Mouse (Mus musculus) megakaryocyte, embryonic 14.5 days (primary cell): Measurements from ENCODE around the gene Ppp1r12b. TPM values are rescaled to one million over a fixed set of nuclear protein-coding genes. Genes with fewer than 3 reads are reported as not detected.

ENCODE experiments used
- H3K27me3 ChIP-seq: replicated peaks from 2 replicates; pipeline ENCODE3; 2012; ENCODE audit warnings: inconsistent platforms
- H3K36me3 ChIP-seq: replicated peaks from 2 replicates; pipeline ENCODE3; 2012; ENCODE audit warnings: low read length, inconsistent platforms, mixed read lengths
- H3K4me1 ChIP-seq: 2 replicates; pipeline ENCODE4 v1.6.1; 2012; ENCODE audit warnings: inconsistent platforms
- H3K4me3 ChIP-seq: replicated peaks from 2 replicates; pipeline ENCODE3; 2012; ENCODE audit warnings: moderate library complexity, mild to moderate bottlenecking, inconsistent platforms
- H3K9me3 ChIP-seq: 2 replicates; pipeline ENCODE4 v1.6.1; 2012; ENCODE audit warnings: inconsistent platforms
- FLI1 ChIP-seq: IDR thresholded peaks from 2 replicates; pipeline ENCODE4 v1.6.1; 2012; ENCODE audit warnings: low read length, inconsistent platforms, mixed read lengths
- GATA1 ChIP-seq: IDR thresholded peaks from 3 replicates; pipeline ENCODE4 v1.6.1; 2012; ENCODE audit warnings: mixed read lengths, low read length, inconsistent platforms, borderline replicate concordance
- polyA plus RNA-seq: library from polyadenylated mRNA; stranded (reverse); fragments of >175 nt; gene quantifications from 2 replicates; pipeline ENCODE4 v1.2.3, GENCODE M21; 2012; ENCODE audit warnings: low replicate concordance; ENCODE audit not compliant: insufficient read depth

Ppp1r12b gene
- polyA plus RNA-seq, 1 experiment, result 0.60 TPM

DNA sequence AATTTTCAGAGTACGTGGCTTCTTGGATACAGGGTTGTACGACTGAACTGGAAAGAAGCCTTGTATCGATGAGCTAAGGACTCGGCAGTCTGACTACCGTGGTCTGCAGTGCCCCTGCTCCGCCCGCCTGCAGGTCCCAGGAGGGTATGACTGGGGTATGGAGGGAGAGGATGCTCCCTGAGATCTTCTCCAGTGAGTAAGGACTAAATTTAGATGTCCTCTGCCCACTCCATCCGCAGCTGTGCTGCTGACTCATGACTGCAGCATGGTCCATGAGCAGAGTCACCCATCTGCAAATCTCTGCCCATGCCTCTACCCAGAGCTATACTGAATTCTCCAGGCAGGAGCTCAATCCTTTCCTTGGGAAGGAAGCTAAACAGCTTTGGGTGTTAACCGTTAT lies 46.3 kb downstream of the Ppp1r12b start:
- Histone ChIP-seq H3K9me3 (no peaks in the 10 kb centered on the region), H3K4me1 (peaks cover 72% of the 10 kb centered on the region), H3K27me3 (no peaks in the 10 kb centered on the region), H3K4me3 (peak overlapping the region; percentile 62), H3K36me3 (peaks cover 3% of the 10 kb centered on the region)
- TF ChIP-seq FLI1 (no peak), GATA1 (no peak)

DNA sequence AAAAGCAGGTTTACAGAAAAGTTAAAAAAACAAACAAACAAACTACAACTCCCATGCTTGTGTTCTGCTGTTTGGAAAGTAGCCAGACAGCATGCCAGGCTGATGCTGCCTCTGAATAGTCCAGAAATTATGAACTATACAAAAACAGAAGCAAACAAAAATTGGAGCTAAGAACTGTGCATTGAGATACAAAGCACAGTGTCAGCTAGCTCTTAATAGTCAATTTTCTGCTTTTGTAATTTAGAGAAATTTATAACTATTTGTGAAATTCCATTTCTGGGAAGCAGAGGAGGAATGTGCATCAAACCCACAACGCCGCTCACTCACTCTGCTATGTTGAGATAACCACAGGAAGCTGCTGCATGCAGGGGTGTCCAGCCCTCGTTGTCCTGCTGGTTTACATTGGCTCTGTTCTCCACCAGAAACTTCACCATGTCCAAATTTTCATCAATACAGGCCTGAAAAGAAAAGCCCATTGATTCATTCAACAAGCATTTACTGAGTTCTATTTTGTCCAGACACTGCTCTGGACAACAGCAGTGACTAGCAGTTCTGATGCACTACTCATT lies 53.6 kb downstream of the Ppp1r12b start:
- no peak for TF ChIP-seq GATA1
- TF ChIP-seq FLI1, result no peak
- no peaks in the 10 kb centered on the region for H3K27me3 ChIP-seq
- peak overlapping the region; percentile 79 for H3K4me3 ChIP-seq
- peaks cover 59% of the 10 kb centered on the region for H3K4me1 ChIP-seq
- H3K36me3 ChIP-seq, result peaks cover 28% of the 10 kb centered on the region
- H3K9me3 ChIP-seq, result no peaks in the 10 kb centered on the region

DNA sequence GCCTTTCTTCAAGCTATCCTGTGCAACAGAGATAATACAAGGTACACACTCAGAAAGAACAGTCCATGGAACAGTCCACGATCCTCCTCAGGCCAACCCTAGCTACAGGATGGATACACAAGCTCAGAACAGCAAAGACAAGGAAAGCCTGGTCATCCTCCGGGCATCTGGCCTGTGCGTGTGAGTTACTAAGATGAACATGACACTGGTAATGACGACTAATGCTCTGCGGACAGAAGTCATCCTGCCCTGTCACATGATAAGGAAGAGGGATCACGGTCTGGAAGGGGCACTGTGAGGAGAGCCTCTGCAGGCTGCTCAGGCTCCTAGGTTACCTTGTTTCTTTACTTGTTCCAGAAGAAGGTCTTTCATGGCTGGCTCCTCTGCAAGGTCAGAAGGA lies 59.7 kb downstream of the Ppp1r12b start:
- peaks cover 43% of the 10 kb centered on the region for H3K4me1 ChIP-seq
- H3K27me3 ChIP-seq, result no peaks in the 10 kb centered on the region
- H3K4me3 ChIP-seq, result peak overlapping the region; percentile 47
- H3K36me3 ChIP-seq, result peaks cover 75% of the 10 kb centered on the region
- no peak for TF ChIP-seq FLI1
- TF ChIP-seq GATA1, result no peak
- H3K9me3 ChIP-seq, result no peaks in the 10 kb centered on the region

DNA sequence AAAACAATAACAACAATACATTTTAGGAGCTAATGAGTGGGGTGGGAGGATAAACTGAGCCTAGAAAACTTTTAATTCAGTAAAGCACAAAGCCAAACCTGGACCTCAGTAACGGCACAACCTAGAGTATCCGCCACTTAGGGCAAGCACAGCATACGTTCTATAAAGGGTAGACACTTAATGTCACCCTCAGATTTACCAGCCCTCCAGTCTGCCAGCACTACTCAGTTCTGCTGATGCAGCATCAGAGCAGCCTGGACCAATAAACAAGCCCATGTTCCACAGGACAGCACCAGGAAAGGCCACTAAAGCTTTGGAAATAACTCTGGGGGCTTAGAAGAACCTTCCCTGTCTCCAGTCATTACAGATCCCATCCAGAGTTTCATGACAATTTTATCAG lies 60.9 kb downstream of the Ppp1r12b start:
- Histone ChIP-seq H3K27me3 (no peaks in the 10 kb centered on the region), H3K9me3 (no peaks in the 10 kb centered on the region), H3K36me3 (peaks cover 75% of the 10 kb centered on the region), H3K4me1 (peaks cover 31% of the 10 kb centered on the region), H3K4me3 (no peak overlapping the region)
- TF ChIP-seq FLI1 (no peak), GATA1 (no peak)

DNA sequence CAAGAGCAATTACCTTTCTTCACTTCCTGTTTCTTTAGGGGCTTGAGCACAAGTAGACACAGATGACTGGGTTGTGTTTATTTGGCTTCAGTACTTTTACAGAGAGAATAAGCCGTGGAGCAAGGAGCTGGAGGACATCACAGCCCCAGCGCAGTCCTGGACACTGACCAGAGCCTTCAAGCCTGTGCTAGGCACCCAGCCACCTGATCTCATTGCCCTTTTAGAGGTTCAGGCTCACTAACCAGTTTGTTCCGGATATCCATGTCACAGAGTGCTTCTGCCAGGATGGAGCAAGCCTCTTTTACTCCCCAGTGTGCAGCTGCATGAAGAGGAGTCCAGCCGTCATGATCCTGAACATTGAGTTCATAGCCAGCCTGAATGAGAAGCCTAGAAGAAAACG lies 63.8 kb downstream of the Ppp1r12b start:
- TF ChIP-seq FLI1 (no peak), GATA1 (no peak)
- no peaks in the 10 kb centered on the region for H3K27me3 ChIP-seq

DNA sequence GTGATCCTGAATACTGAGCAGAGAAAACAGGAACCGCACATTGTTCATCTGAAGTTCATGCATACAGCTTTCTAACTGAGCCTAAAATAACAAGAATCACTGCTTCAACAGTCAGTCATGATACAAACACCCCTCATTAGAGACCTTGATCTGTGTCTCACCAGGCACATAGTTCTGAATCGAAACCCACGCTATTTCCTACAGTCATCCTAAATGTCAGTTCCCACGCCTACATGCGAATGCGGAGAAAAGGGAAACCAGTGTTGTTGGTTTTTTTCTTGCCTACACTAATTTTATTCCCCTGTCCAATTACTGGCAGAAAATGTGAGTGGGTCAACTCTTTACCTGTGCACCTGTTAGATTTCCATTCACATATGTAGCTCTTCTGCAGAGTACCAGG lies 66.1 kb downstream of the Ppp1r12b start:
- Histone ChIP-seq H3K4me3 (no peak overlapping the region), H3K27me3 (no peaks in the 10 kb centered on the region), H3K36me3 (peaks cover 83% of the 10 kb centered on the region), H3K9me3 (no peaks in the 10 kb centered on the region), H3K4me1 (peaks cover 5% of the 10 kb centered on the region; the same call in 1 of the 2 replicates)
- TF ChIP-seq GATA1 (no peak), FLI1 (no peak)

More for the DNA sequence above, 63.8 kb downstream of the Ppp1r12b start:
- no peaks in the 10 kb centered on the region for H3K9me3 ChIP-seq
- peaks cover 20% of the 10 kb centered on the region for H3K4me1 ChIP-seq
- H3K4me3 ChIP-seq, result no peak overlapping the region
- peaks cover 77% of the 10 kb centered on the region for H3K36me3 ChIP-seq

DNA sequence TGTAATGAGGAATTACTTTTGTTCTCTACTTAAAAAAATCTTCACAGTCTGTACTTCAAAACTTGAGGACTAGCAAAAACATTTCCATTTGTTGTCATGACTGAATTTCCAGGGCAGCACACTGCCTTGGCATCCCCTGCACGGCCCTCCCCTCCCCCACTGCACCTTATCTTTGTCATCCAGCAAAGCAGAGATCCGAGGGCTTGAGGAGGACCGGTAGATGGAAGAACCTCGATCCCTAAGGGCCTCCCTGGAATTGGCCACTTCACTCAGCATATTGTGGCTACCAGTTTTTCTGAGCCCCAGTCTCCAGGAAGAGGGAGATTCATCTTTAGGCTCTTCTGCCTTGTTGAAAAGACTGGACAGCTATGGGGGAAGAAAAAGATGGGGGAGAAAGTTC lies 79.9 kb downstream of the Ppp1r12b start:
- Histone ChIP-seq H3K36me3 (peaks cover 86% of the 10 kb centered on the region), H3K4me1 (peaks cover 17% of the 10 kb centered on the region), H3K9me3 (no peaks in the 10 kb centered on the region), H3K27me3 (no peaks in the 10 kb centered on the region), H3K4me3 (no peak overlapping the region)
- TF ChIP-seq FLI1 (no peak), GATA1 (no peak)

DNA sequence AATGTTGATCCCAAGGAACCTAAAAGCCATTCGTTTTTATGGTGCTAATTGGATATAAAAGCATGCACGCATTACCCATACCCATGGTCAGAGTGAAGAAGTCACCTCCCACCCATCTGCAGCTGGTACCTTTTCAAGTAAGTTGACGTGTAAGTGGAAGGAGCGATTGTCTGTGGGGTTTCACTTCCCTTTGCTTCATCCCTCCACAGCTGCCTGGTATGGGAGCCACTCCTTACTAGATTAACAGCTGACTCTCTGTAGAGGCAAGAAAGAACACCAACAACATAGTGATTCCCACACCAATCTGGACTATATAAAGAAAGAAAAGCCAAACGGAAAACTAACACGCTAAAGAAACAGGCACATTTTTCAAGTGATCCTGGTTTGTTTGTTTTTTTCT lies 83.1 kb downstream of the Ppp1r12b start:
- Histone ChIP-seq H3K4me1 (peaks cover 12% of the 10 kb centered on the region), H3K9me3 (no peaks in the 10 kb centered on the region), H3K27me3 (no peaks in the 10 kb centered on the region), H3K4me3 (no peak overlapping the region), H3K36me3 (peaks cover 88% of the 10 kb centered on the region)
- TF ChIP-seq GATA1, result no peak
- TF ChIP-seq FLI1, result no peak

DNA sequence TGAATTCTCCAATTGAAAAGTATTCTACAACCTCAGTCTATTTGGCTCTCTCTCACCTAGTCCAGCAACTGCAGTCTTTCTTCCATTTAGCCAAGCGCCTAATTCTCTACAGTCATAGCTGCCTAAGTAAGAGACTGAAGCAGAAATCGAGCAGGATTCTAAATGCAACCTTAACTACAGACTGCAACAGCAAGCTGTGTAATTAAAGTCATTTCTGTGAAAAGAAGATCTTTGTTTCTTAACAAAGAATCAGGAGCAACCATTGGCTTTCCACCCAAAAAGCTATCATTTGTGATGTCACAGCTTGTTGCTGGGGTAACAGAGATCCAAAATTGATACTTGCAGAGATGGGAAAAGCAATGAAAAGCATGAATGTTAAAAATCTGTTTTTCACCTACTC lies 89.3 kb downstream of the Ppp1r12b start:
- no peak for TF ChIP-seq FLI1
- no peak for TF ChIP-seq GATA1
- H3K4me1 ChIP-seq, result peaks cover 2% of the 10 kb centered on the region; the same call in 1 of the 2 replicates
- H3K36me3 ChIP-seq, result peaks cover 91% of the 10 kb centered on the region
- no peaks in the 10 kb centered on the region for H3K27me3 ChIP-seq
- no peaks in the 10 kb centered on the region for H3K9me3 ChIP-seq
- no peak overlapping the region for H3K4me3 ChIP-seq

DNA sequence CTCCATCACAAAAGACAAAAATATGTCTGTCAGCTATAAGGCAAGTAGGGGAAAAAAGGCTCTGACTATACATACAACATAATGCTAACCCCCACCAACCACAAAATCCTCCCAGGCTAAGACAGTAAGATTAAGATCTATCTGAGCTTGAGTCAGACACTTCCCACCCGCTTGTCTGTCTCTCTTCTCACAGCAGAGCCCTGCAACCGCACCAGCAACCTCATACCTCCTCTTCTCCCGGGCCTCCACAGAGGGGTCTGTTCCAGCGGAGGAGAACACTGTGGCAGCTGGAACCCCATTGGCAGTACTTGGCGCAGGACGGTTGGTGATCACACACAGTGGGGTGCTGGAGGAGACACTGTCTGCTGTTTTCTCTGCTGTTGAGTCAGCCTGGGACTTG lies 90.2 kb downstream of the Ppp1r12b start:
- peaks cover 90% of the 10 kb centered on the region for H3K36me3 ChIP-seq
- no peak overlapping the region for H3K4me3 ChIP-seq
- TF ChIP-seq FLI1, result no peak
- TF ChIP-seq GATA1, result no peak
- H3K27me3 ChIP-seq, result no peaks in the 10 kb centered on the region
- H3K4me1 ChIP-seq, result peaks cover 2% of the 10 kb centered on the region; the same call in 1 of the 2 replicates
- H3K9me3 ChIP-seq, result no peaks in the 10 kb centered on the region

DNA sequence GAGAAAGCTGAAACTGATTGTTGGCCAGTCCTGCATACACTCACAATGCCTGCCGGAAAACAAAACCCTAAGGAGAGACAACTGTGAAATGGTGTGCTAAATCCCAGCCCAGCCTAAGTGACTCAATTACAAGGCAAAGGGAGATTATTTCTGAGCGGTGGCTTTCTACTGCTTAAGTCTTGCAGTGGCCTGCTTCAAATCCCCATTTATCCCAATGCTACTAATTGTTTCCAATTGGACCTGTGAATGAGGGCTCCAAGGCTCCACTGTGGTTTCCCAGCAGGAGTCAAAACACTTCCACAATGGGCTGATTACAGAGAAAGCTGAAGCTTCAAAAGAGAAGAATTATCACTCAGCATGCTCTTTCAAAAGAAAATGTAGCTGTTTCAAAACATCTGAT lies 95.2 kb downstream of the Ppp1r12b start:
- no peaks in the 10 kb centered on the region for H3K9me3 ChIP-seq
- no peak for TF ChIP-seq GATA1
- no peak overlapping the region for H3K4me3 ChIP-seq
- H3K27me3 ChIP-seq, result no peaks in the 10 kb centered on the region
- peaks cover 6% of the 10 kb centered on the region for H3K4me1 ChIP-seq
- peaks cover 72% of the 10 kb centered on the region for H3K36me3 ChIP-seq
